Mouse (Mus musculus) heart, adult 2 months (tissue): ENCODE results near the gene Mpped2.

Experiments
- CTCF ChIP-seq: fragments of 200-600 bp; IDR thresholded peaks from 2 replicates; pipeline ENCODE4 v1.8.1; 2022; ENCODE audit warnings: antibody characterized with exemption, mild to moderate bottlenecking, moderate library complexity
- EP300 ChIP-seq: fragments of 200-500 bp; IDR thresholded peaks from 2 replicates; pipeline ENCODE4 v1.6.1; 2011; ENCODE audit warnings: low read depth, low read length, control low read depth; ENCODE audit not compliant: insufficient read depth
- POLR2A ChIP-seq: fragments of 200-500 bp; IDR thresholded peaks from 2 replicates; pipeline ENCODE4 v1.6.1; 2011; ENCODE audit warnings: mild to moderate bottlenecking, low read depth, low read length, control low read depth; ENCODE audit not compliant: insufficient read depth

GRCm38 (mm10) chr2:106715674-106716364 lies 22.8 kb downstream of the Mpped2 start:
- TF ChIP-seq POLR2A (no peak), CTCF (no peak), EP300 (no peak)
